Mouse (Mus musculus) liver, embryonic 14.5 days (tissue): Measurements from ENCODE around the gene Glt8d2. TPM values are rescaled to one million over a fixed set of nuclear protein-coding genes. Genes with fewer than 3 reads are reported as not detected.

Experiments used
- ATAC-seq: fragments of 200-750 bp; cut with Nextera tagmentation; 2 replicates; pipeline ENCODE4 v1.8.0; 2017; ENCODE audit warnings: moderate number of reproducible peaks, mild to moderate bottlenecking, moderate library complexity; ENCODE audit not compliant: insufficient read depth
- DNase-seq, 3 experiments: peaks; one replicate each; pipeline ENCODE4 v3.0.0-alpha.2; 2012 to 2013; ENCODE audit warnings: low read depth in 3 of 3, low spot score in 3 of 3
- H3K27ac ChIP-seq: fragments of 300-500 bp; sonication (generic); 2 replicates; pipeline ENCODE4 v1.5.1; 2014; ENCODE audit warnings: moderate library complexity, mild to moderate bottlenecking, control low read depth, inconsistent platforms
- H3K27me3 ChIP-seq: fragments of 300-500 bp; sonication (generic); 2 replicates; pipeline ENCODE4 v1.6.1; 2014; ENCODE audit warnings: mild to moderate bottlenecking, low read length, moderate library complexity; ENCODE audit not compliant: control insufficient read depth, insufficient read depth
- H3K36me3 ChIP-seq: fragments of 300-500 bp; sonication (generic); replicated peaks from 2 replicates; pipeline ENCODE4 v1.6.1; 2014; ENCODE audit warnings: low read depth; ENCODE audit not compliant: control insufficient read depth, insufficient read depth
- H3K4me1 ChIP-seq, 2 experiments: fragments of 200-500 bp in 1 of 2; fragments of 300-500 bp in 1 of 2; sonication (generic) in 1 of 2; replicated peaks; 2 replicates each; pipeline ENCODE4 v1.6.1; 2012 to 2014; ENCODE audit warnings: antibody characterized with exemption in 1 of 2, inconsistent platforms in 1 of 2, low read length in 1 of 2; ENCODE audit not compliant: control insufficient read depth in 2 of 2, insufficient read depth in 2 of 2
- H3K4me2 ChIP-seq: fragments of 300-500 bp; sonication (generic); 2 replicates; pipeline ENCODE4 v1.6.1; 2014; ENCODE audit warnings: low read depth, mild to moderate bottlenecking, control low read depth, moderate library complexity
- H3K4me3 ChIP-seq, 2 experiments: fragments of 200-500 bp in 1 of 2; fragments of 300-500 bp in 1 of 2; sonication (generic) in 1 of 2; 2 replicates each; pipeline ENCODE4 v1.5.1; 2012 to 2014; ENCODE audit warnings: low read depth in 2 of 2, low read length in 2 of 2, mild to moderate bottlenecking in 2 of 2, control low read depth in 1 of 2, inconsistent platforms in 1 of 2, moderate library complexity in 1 of 2; ENCODE audit not compliant: insufficient read depth in 1 of 2
- H3K9ac ChIP-seq: fragments of 300-500 bp; sonication (generic); replicated peaks from 2 replicates; pipeline ENCODE4 v1.6.1; 2014; ENCODE audit warnings: mild to moderate bottlenecking, control low read depth, moderate library complexity
- H3K9me3 ChIP-seq: fragments of 300-500 bp; sonication (generic); 2 replicates; pipeline ENCODE4 v1.6.1; 2016; ENCODE audit warnings: low read length, mixed read lengths; ENCODE audit not compliant: control insufficient read depth
- CTCF ChIP-seq: IDR thresholded peaks from 2 replicates; pipeline ENCODE4 v1.5.1; 2016; ENCODE audit warnings: antibody characterized with exemption, low read depth, control low read depth
- EP300 ChIP-seq: IDR thresholded peaks from 2 replicates; pipeline ENCODE4 v1.6.1; 2016; ENCODE audit warnings: antibody characterized with exemption, low read depth
- WGBS: fragments of 180-500 bp; shearing (Covaris S2); extraction: QIAGEN DNeasy Blood & Tissue Kit; methylation state at CpG from one replicate; pipeline ENCODE4 v1.1.7; 2014; ENCODE audit not compliant: insufficient replicate concordance; 5-methylcytosine and 5-hydroxymethylcytosine counted together
- polyA plus RNA-seq, 2 experiments: library from polyadenylated mRNA; depleted of rRNA in 1 of 2; stranded (reverse) in 1 of 2; unstranded in 1 of 2; fragments of >200 nt; fragmentation: Nextera tagmentation in 1 of 2; extraction: Ambion mirVana in 1 of 2; gene quantifications; 2 replicates each; pipeline versions ENCODE4 v1.2.1 to v1.2.3; 2012 to 2014

The Glt8d2 gene
- polyA plus RNA-seq, 2 experiments: 0.23 to 0.27 TPM

- 24% methylated on average over 5 of the region's 5 CpGs for WGBS
- no peak within 1 kb of the TSS for H3K4me2 ChIP-seq
These were observed 5.5 kb upstream of the Glt8d2 start, which contains the start of gene Hcfc2 for GRCm38 (mm10) chr10:82695956-82696355. Hcfc2 (plus strand) TSS chr10:82696160.

GRCm38 (mm10) chr10:82689681-82690211 lies 704 bp downstream of the Glt8d2 start:
- Histone ChIP-seq H3K4me3 (no peak overlapping the region), H3K27ac (no peak overlapping the region), H3K9me3 (no peaks in the 10 kb centered on the region), H3K4me2 (no peak overlapping the region), H3K4me1 (peaks cover 2 to 6% of the 10 kb centered on the region in 2 experiments; a peak in 2 of 4 replicates), H3K36me3 (no peaks in the 10 kb centered on the region), H3K27me3 (peaks cover 5% of the 10 kb centered on the region), H3K9ac (no peak overlapping the region)
- TF ChIP-seq EP300: no peak
- ATAC-seq (no peak), DNase-seq (no peak)
- 45% methylated on average over 7 of the region's 7 CpGs for WGBS

More at GRCm38 (mm10) chr10:82695956-82696355, 5.5 kb upstream of the Glt8d2 start, which contains the start of gene Hcfc2:
- no peak for DNase-seq
- H3K36me3 ChIP-seq: no peaks in the 10 kb centered on the region
- no peak for TF ChIP-seq EP300
- TF ChIP-seq CTCF: no peak
- H3K4me3 ChIP-seq: no peak within 1 kb of the TSS
- no peaks in the 10 kb centered on the region for H3K9me3 ChIP-seq
- ATAC-seq: no peak
- H3K9ac ChIP-seq: no peak within 1 kb of the TSS
- peaks cover 12 to 20% of the 10 kb centered on the region in 2 experiments for H3K4me1 ChIP-seq
- H3K27me3 ChIP-seq: peaks cover under 1% of the 10 kb centered on the region
- no peak within 1 kb of the TSS for H3K27ac ChIP-seq

DNA sequence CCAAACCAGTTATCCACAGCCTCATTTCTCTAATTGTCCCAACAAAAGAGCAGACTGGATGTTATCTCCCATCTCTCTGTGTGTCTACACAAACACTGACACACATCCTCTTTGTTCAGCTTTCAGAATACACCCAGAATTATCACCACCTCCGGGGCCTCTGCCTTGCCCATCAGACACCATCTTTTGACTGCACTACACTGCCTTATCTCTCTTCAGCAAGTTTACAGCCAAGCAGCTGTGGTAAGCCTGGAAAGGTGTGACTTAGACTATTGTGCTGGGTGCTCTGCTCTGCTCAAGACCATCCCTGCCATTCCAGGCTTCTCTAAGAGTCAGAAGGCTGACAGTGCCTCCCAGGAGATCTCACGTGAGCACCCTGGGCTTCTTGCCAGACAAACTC lies 5.0 kb downstream of the Glt8d2 start:
- Histone ChIP-seq H3K4me2 (no peak overlapping the region), H3K4me3 (no peak overlapping the region), H3K36me3 (no peaks in the 10 kb centered on the region), H3K9ac (no peak overlapping the region), H3K9me3 (no peaks in the 10 kb centered on the region), H3K27me3 (peaks cover 1% of the 10 kb centered on the region), H3K27ac (no peak overlapping the region), H3K4me1 (peaks cover 2 to 6% of the 10 kb centered on the region in 2 experiments; a peak in 2 of 4 replicates)
- 22% methylated on average over 2 of the region's 2 CpGs for WGBS
- peak; percentile 33; the same call in 1 of the 2 replicates for TF ChIP-seq EP300
- no peak for TF ChIP-seq CTCF
- no peak for DNase-seq
- peak; percentile 93 for ATAC-seq

- no peak overlapping the region for H3K27ac ChIP-seq
- 77% methylated on average over 7 of the region's 7 CpGs for WGBS
- H3K27me3 ChIP-seq: no peaks in the 10 kb centered on the region
- no peak overlapping the region for H3K4me2 ChIP-seq
- no peaks in the 10 kb centered on the region for H3K9me3 ChIP-seq
- ATAC-seq (no peak), DNase-seq (no peak)
- H3K4me1 ChIP-seq: peaks cover 2 to 6% of the 10 kb centered on the region in 2 experiments; a peak in 2 of 4 replicates
- H3K36me3 ChIP-seq: no peaks in the 10 kb centered on the region
- no peak overlapping the region for H3K9ac ChIP-seq
- no peak for TF ChIP-seq CTCF
- TF ChIP-seq EP300: no peak
- H3K4me3 ChIP-seq: no peak overlapping the region
These were observed 8.8 kb downstream of the Glt8d2 start for GRCm38 (mm10) chr10:82681639-82682038.

DNA sequence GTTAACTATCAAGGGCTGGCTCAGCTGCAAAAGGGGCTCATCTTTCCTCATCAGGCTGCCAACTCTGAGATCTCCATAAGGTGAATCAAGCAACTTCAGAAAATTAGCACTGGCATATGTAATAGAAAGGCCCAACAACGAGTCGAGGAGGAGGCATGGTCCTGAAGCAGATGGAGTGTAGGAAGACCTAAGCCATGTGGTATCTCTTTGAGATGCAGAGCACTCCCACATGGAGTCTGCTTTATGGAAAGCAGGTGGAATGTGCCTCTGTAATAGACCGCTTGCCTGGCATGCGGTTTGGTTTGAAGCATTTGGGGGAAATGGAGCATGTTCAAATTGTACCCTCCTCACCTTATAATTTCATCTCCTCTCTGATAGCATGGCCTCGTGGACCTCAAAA lies 9.7 kb downstream of the Glt8d2 start:
- Histone ChIP-seq H3K4me2 (no peak overlapping the region), H3K9me3 (no peaks in the 10 kb centered on the region), H3K27me3 (no peaks in the 10 kb centered on the region), H3K27ac (no peak overlapping the region), H3K9ac (no peak overlapping the region), H3K4me1 (peaks cover 2 to 6% of the 10 kb centered on the region in 2 experiments; a peak in 2 of 4 replicates), H3K36me3 (no peaks in the 10 kb centered on the region), H3K4me3 (no peak overlapping the region)
- DNase-seq (no peak), ATAC-seq (no peak)
- 72% methylated on average over 5 of the region's 5 CpGs for WGBS
- no peak for TF ChIP-seq EP300
- no peak for TF ChIP-seq CTCF
